Mouse (Mus musculus) MEL (cell line): Measurements from ENCODE around the gene Rad51b. TPM values are rescaled to one million over a fixed set of nuclear protein-coding genes. Genes with fewer than 3 reads are reported as not detected.

Experiments
- DNase-seq: peaks from one replicate; pipeline ENCODE4 v3.0.0; 2011; ENCODE audit warnings: low read depth, low spot score
- H3K27ac ChIP-seq: 2 replicates; pipeline ENCODE4 v1.5.1; 2012; ENCODE audit warnings: low read depth, mild to moderate bottlenecking, control low read depth, low read length, moderate library complexity; ENCODE audit not compliant: control insufficient read depth
- H3K27me3 ChIP-seq, 2 experiments: fragments of 150-350 bp in 1 of 2; sonication (generic) in 1 of 2; 2 replicates each; pipeline ENCODE4 v1.6.1; 2012; ENCODE audit warnings: low read length in 2 of 2, mild to moderate bottlenecking in 2 of 2, improper control_type of control experiment in 1 of 2, moderate library complexity in 1 of 2; ENCODE audit not compliant: insufficient read depth in 2 of 2, control insufficient read depth in 1 of 2
- H3K36me3 ChIP-seq, 2 experiments: 2 replicates each; pipeline ENCODE4 v1.6.1; 2012 to 2014; ENCODE audit warnings: low read length in 2 of 2, improper control_type of control experiment in 1 of 2, inconsistent platforms in 1 of 2, mild to moderate bottlenecking in 1 of 2; ENCODE audit not compliant: insufficient read depth in 2 of 2, control insufficient read depth in 1 of 2
- H3K4me1 ChIP-seq, 2 experiments: fragments of 150-350 bp in 1 of 2; sonication (generic) in 1 of 2; 2 replicates each; pipeline ENCODE4 v1.6.1; 2012; ENCODE audit warnings: low read length in 2 of 2, improper control_type of control experiment in 1 of 2, mild to moderate bottlenecking in 1 of 2; ENCODE audit not compliant: insufficient read depth in 2 of 2, control insufficient read depth in 1 of 2
- H3K4me3 ChIP-seq, 2 experiments: fragments of 150-350 bp in 1 of 2; sonication (generic) in 1 of 2; 2 replicates each; pipeline ENCODE4 v1.5.1; 2012; ENCODE audit warnings: low read depth in 2 of 2, low read length in 2 of 2, mild to moderate bottlenecking in 2 of 2, moderate library complexity in 2 of 2, control low read depth in 1 of 2, improper control_type of control experiment in 1 of 2; ENCODE audit not compliant: control insufficient read depth in 1 of 2, insufficient read depth in 1 of 2
- H3K79me2 ChIP-seq: 2 replicates; pipeline ENCODE4 v1.6.1; 2012; ENCODE audit warnings: mild to moderate bottlenecking, low read length, moderate library complexity; ENCODE audit not compliant: control insufficient read depth, poor library complexity, insufficient read depth
- H3K9ac ChIP-seq: 2 replicates; pipeline ENCODE4 v1.6.1; 2012; ENCODE audit warnings: low read depth, mild to moderate bottlenecking, control low read depth, low read length, moderate library complexity; ENCODE audit not compliant: control insufficient read depth, poor library complexity, severe bottlenecking
- H3K9me3 ChIP-seq: fragments of 150-350 bp; sonication (generic); replicated peaks from 2 replicates; pipeline ENCODE4 v1.6.1; 2012; ENCODE audit warnings: mild to moderate bottlenecking, low read length, improper control_type of control experiment, moderate library complexity; ENCODE audit not compliant: insufficient read depth
- BHLHE40 ChIP-seq: IDR thresholded peaks from 2 replicates; pipeline ENCODE4 v1.6.1; 2012; ENCODE audit warnings: low read depth, mild to moderate bottlenecking, inconsistent platforms, low read length, improper control_type of control experiment, borderline replicate concordance
- CHD1 ChIP-seq: IDR thresholded peaks from 2 replicates; pipeline ENCODE4 v1.6.1; 2012; ENCODE audit warnings: low read depth, mild to moderate bottlenecking, inconsistent platforms, low read length, improper control_type of control experiment
- CHD2 ChIP-seq: IDR thresholded peaks from 2 replicates; pipeline ENCODE4 v1.6.1; 2011; ENCODE audit warnings: low read length, improper control_type of control experiment
- EP300 ChIP-seq, 2 experiments: IDR thresholded peaks; 2 replicates each; pipeline ENCODE4 v1.6.1; 2011; ENCODE audit warnings: improper control_type of control experiment in 2 of 2, low read length in 2 of 2, low read depth in 1 of 2, mild to moderate bottlenecking in 1 of 2
- ETS1 ChIP-seq: IDR thresholded peaks from 2 replicates; pipeline ENCODE4 v1.6.1; 2012; ENCODE audit warnings: low read depth, mild to moderate bottlenecking, inconsistent platforms, low read length, improper control_type of control experiment, moderate library complexity
- GATA1 ChIP-seq: IDR thresholded peaks from 2 replicates; pipeline ENCODE4 v1.6.1; 2011; ENCODE audit warnings: low read depth, low read length, improper control_type of control experiment
- HCFC1 ChIP-seq: IDR thresholded peaks from 2 replicates; pipeline ENCODE4 v1.6.1; 2012; ENCODE audit warnings: low read depth, mild to moderate bottlenecking, inconsistent platforms, low read length, improper control_type of control experiment, moderate library complexity
- JUND ChIP-seq: IDR thresholded peaks from 2 replicates; pipeline ENCODE4 v1.6.1; 2011; ENCODE audit warnings: low read depth, mild to moderate bottlenecking, improper control_type of control experiment, low read length
- KAT2A ChIP-seq: conservative IDR thresholded peaks from 2 replicates; pipeline ENCODE4 v1.6.1; 2012; ENCODE audit warnings: low read depth, low read length, improper control_type of control experiment, inconsistent platforms
- MAFK ChIP-seq: IDR thresholded peaks from 2 replicates; pipeline ENCODE4 v1.6.1; 2011; ENCODE audit warnings: low read depth, mild to moderate bottlenecking, low read length, improper control_type of control experiment, borderline replicate concordance
- MAZ ChIP-seq: IDR thresholded peaks from 2 replicates; pipeline ENCODE4 v1.6.1; 2012; ENCODE audit warnings: low read depth, mild to moderate bottlenecking, inconsistent platforms, low read length, improper control_type of control experiment
- MXI1 ChIP-seq: IDR thresholded peaks from 2 replicates; pipeline ENCODE4 v1.6.1; 2011; ENCODE audit warnings: mild to moderate bottlenecking, low read depth, low read length, improper control_type of control experiment
- NELFE ChIP-seq: IDR thresholded peaks from 2 replicates; pipeline ENCODE4 v1.6.1; 2011; ENCODE audit warnings: low read depth, low read length, improper control_type of control experiment
- NRF1 ChIP-seq: IDR thresholded peaks from 2 replicates; pipeline ENCODE4 v1.6.1; 2014; ENCODE audit warnings: low read depth, mild to moderate bottlenecking, inconsistent platforms, low read length, improper control_type of control experiment, moderate library complexity; ENCODE audit not compliant: poor library complexity, insufficient read depth, severe bottlenecking
- POLR2AphosphoS2 ChIP-seq: IDR thresholded peaks from 2 replicates; pipeline ENCODE4 v1.6.1; 2011; ENCODE audit warnings: low read length, improper control_type of control experiment
- RAD21 ChIP-seq: IDR thresholded peaks from 2 replicates; pipeline ENCODE4 v1.6.1; 2011; ENCODE audit warnings: mild to moderate bottlenecking, low read depth, low read length, improper control_type of control experiment
- RCOR1 ChIP-seq: IDR thresholded peaks from 2 replicates; pipeline ENCODE4 v1.6.1; 2012; ENCODE audit warnings: low read depth, mild to moderate bottlenecking, inconsistent platforms, low read length, improper control_type of control experiment
- SMC3 ChIP-seq: IDR thresholded peaks from 2 replicates; pipeline ENCODE4 v1.6.1; 2011; ENCODE audit warnings: low read depth, low read length, improper control_type of control experiment
- TBP ChIP-seq: IDR thresholded peaks from 2 replicates; pipeline ENCODE4 v1.8.0; 2011; ENCODE audit warnings: low read depth, low read length, improper control_type of control experiment
- TCF12 ChIP-seq: IDR thresholded peaks from 2 replicates; pipeline ENCODE4 v1.6.1; 2014; ENCODE audit warnings: low read depth, mild to moderate bottlenecking, inconsistent platforms, low read length, improper control_type of control experiment, moderate library complexity
- UBTF ChIP-seq: IDR thresholded peaks from 2 replicates; pipeline ENCODE4 v1.6.1; 2012; ENCODE audit warnings: low read depth, mild to moderate bottlenecking, inconsistent platforms, low read length, improper control_type of control experiment, moderate library complexity, borderline replicate concordance; ENCODE audit not compliant: insufficient read depth
- USF1 ChIP-seq: IDR thresholded peaks from 2 replicates; pipeline ENCODE4 v1.6.1; 2014; ENCODE audit warnings: low read depth, mild to moderate bottlenecking, inconsistent platforms, low read length, improper control_type of control experiment, moderate library complexity
- USF2 ChIP-seq, 2 experiments: IDR thresholded peaks; 2 replicates each; pipeline ENCODE4 v1.6.1; 2011 to 2012; ENCODE audit warnings: improper control_type of control experiment in 2 of 2, low read length in 2 of 2, borderline replicate concordance in 1 of 2, inconsistent platforms in 1 of 2, low read depth in 1 of 2, mild to moderate bottlenecking in 1 of 2; ENCODE audit not compliant: insufficient read depth in 1 of 2
- ZMIZ1 ChIP-seq: IDR thresholded peaks from 2 replicates; pipeline ENCODE4 v1.6.1; 2012; ENCODE audit warnings: low read depth, mild to moderate bottlenecking, inconsistent platforms, low read length, improper control_type of control experiment, moderate library complexity
- polyA plus RNA-seq, 2 experiments: library from polyadenylated mRNA; stranded (reverse) in 1 of 2; unstranded in 1 of 2; fragments of >175 nt in 1 of 2; fragments of >200 nt in 1 of 2; gene quantifications; 2 replicates each; pipeline versions ENCODE4 v1.2.1 to v1.2.4; 2012; ENCODE audit warnings: low replicate concordance in 2 of 2, low read depth in 1 of 2; ENCODE audit not compliant: insufficient read length in 2 of 2, insufficient read depth in 1 of 2, missing spikeins in 1 of 2
- total RNA-seq: library from RNA; depleted of rRNA; stranded (reverse); fragments of 300-350 nt; gene quantifications from 2 replicates; pipeline ENCODE4 v1.2.3, GENCODE M21; 2012

The Rad51b gene
- total and polyA plus RNA-seq, 3 experiments = 3.6 to 5.7 TPM; not detected in 1

GRCm38 (mm10) chr12:79854507-79854906 is 557.4 kb downstream of the Rad51b start:
- Histone ChIP-seq H3K4me1 (peaks cover 15 to 17% of the 10 kb centered on the region in 2 experiments), H3K27ac (no peak overlapping the region), H3K36me3 (peaks cover 0 to 10% of the 10 kb centered on the region in 2 experiments; a peak in 2 of 4 replicates), H3K27me3 (no peaks in the 10 kb centered on the region), H3K9ac (no peak overlapping the region), H3K4me3 (peak overlapping the region in 1 of 2 experiments; percentile 22; a peak in 1 of 4 replicates), H3K9me3 (no peaks in the 10 kb centered on the region), H3K79me2 (no peaks in the 10 kb centered on the region)
- TF ChIP-seq TCF12 (no peak), POLR2AphosphoS2 (no peak), GATA1 (peak; percentile 30), MXI1 (0 out of 2 replicates have a peak, but pooled peaks have one; percentile 33), SMC3 (0 out of 2 replicates have a peak, but pooled peaks have one; percentile 4), EP300 (IDR thresholded peaks at IDR 0.05; ENCODE audit: low read depth in 1 of 2, low read length in 2 of 2) (peak; percentile 16 to 51; a peak in 1 of 4 replicates), BHLHE40 (0 out of 2 replicates have a peak, but pooled peaks have one; percentile 28), MAFK (no peak)
- DNase-seq = peak; percentile 36

- TF ChIP-seq TCF12 (no peak), JUND (no peak), ETS1 (peak; percentile 41)
- TF ChIP-seq, all 39 proteins: peak for 1
- Histone ChIP-seq H3K79me2 (no peaks in the 10 kb centered on the region), H3K27ac (no peak overlapping the region), H3K4me3 (no peak overlapping the region), H3K4me1 (peaks cover 15 to 17% of the 10 kb centered on the region in 2 experiments), H3K9me3 (no peaks in the 10 kb centered on the region), H3K9ac (no peak overlapping the region), H3K27me3 (no peaks in the 10 kb centered on the region), H3K36me3 (peaks cover 0 to 10% of the 10 kb centered on the region in 2 experiments; a peak in 2 of 4 replicates)
- DNase-seq = no peak
These were observed 559.2 kb downstream of the Rad51b start for GRCm38 (mm10) chr12:79856116-79856909.

DNA sequence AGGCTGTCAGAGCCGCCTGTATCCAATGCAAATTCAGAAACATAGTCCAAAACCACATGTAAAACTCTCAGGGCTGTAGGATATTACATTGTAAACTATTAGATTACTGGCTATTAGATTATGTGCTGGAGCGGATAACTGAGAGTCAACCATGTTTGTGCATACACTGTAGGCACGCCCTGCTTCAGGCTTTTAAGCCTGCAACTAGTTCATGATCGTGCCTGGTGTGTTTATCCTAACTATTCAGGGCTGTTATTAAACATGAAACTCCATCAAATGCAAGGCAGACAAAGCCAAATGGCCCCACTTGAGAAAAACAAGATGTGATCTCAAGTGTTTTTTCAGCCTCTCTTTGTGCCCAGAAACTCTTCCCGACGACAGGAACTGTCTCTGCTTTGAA is 560.6 kb downstream of the Rad51b start:
- H3K4me3 ChIP-seq = no peak overlapping the region
- no peaks in the 10 kb centered on the region for H3K9me3 ChIP-seq
- no peak overlapping the region for H3K27ac ChIP-seq
- no peaks in the 10 kb centered on the region for H3K79me2 ChIP-seq
- H3K4me1 ChIP-seq = peaks cover 15 to 17% of the 10 kb centered on the region in 2 experiments
- DNase-seq = no peak
- H3K27me3 ChIP-seq = no peaks in the 10 kb centered on the region
- no peak overlapping the region for H3K9ac ChIP-seq
- H3K36me3 ChIP-seq = peaks cover 0 to 10% of the 10 kb centered on the region in 2 experiments; a peak in 2 of 4 replicates
- no peak for TF ChIP-seq KAT2A
- TF ChIP-seq RAD21 = no peak
- TF ChIP-seq TBP = no peak
- TF ChIP-seq USF2 (IDR thresholded peaks at IDR 0.05; ENCODE audit: borderline replicate concordance in 1 of 2, insufficient read depth in 1 of 2, low read depth in 1 of 2, low read length in 2 of 2) = no peak
- no peak for TF ChIP-seq NRF1
- TF ChIP-seq ZMIZ1 = no peak
- no peak for TF ChIP-seq GATA1
- no peak for TF ChIP-seq HCFC1
- no peak for TF ChIP-seq TCF12
- TF ChIP-seq RCOR1 = no peak
- TF ChIP-seq MAZ = no peak
- TF ChIP-seq NELFE = no peak
- no peak for TF ChIP-seq USF1
- TF ChIP-seq CHD1 = no peak
- TF ChIP-seq UBTF = no peak
- TF ChIP-seq CHD2 = no peak
